Mouse (Mus musculus) CD4-positive, CD25-positive, alpha-beta regulatory T cell, adult 4 months (primary cell): ENCODE results near the gene Pde10a. TPM values are rescaled to one million over a fixed set of nuclear protein-coding genes. Genes with fewer than 3 reads are reported as not detected.
A peak's percentile ranks its signal among the peaks of the same experiment; 100 is the strongest.

Experiments used
- ATAC-seq: one replicate; pipeline ENCODE4 v1.8.0; 2017
- polyA plus RNA-seq, 2 experiments: library from polyadenylated mRNA; unstranded; fragments of 100-300 nt; shearing (Covaris generic); gene quantifications; one replicate each; pipeline ENCODE4 v1.2.1; 2017

Pde10a gene
- 1 to 10 TPM in 1 of 2 experiments, not detected in 1; 1.1 TPM for polyA plus RNA-seq

DNA sequence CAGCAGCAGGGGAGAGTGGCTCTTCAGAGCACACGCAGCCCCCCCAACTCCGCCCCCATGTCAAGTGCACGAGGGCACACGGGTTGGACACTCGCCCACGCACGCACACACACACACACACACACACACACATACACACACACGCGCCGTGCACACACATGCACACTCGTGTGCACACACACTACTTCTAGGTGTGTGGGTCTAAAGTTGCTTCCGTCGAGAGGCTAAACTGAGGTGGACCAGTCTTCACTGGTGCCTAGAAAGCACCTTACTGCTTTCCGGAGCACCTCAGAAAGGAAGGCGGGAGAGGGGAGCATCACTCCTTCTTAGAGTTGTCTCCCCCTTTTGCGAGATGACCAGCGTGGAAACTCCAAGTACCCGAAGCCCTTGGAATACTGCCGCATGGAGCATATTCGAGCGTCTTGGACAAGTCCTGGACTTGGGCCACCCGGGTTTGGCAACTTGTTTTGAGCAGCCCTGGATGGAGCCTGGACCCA lies at the start of gene Pde10a:
Pde10a (plus strand) TSS at position 148 of the 497 bp plus-strand sequence.
- ATAC-seq, result no peak

DNA sequence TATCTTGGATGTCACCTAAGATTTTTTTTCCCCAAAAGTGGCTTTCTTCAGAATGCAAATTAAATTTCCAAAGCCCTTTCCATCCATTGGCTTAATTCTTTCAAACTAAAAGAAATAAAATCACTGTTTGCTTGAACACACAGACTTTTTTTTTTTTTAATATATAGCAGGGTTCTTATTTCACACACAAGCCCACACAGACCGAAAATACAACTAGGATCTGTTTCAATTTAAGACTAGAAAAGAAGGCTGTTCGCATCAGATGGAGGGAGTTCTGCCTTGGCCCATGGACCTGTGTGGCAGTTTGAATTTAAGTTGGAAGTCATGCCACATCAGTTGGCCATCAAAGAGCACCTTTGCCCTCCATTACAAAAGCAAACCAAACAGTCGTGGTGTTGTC lies 46.6 kb upstream of the Pde10a start:
- ATAC-seq, result no peak

GRCm38 (mm10) chr17:8479493-8480128 lies 45.6 kb upstream of the Pde10a start:
- no peak for ATAC-seq

DNA sequence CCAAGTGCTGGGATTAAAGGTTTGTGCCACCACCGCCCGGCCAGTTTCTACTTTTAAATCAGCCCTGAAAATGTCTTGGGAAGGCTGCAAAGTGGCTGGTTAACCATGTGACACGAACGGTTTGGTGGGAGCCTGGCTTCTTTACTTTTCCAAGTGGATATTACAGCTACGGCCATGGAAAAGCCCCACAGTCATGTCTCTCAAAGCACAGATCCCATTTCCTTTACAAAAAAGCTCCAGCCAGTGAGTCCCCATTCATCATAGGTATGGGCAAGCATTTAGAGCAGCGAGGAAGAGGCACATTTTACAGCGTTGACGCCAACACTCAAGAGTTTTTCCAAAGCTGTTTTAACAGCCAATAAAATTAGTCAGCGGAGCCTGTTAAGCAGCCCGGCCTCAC lies 43.4 kb upstream of the Pde10a start:
- ATAC-seq, result no peak

- no peak for ATAC-seq
These were observed 42.3 kb upstream of the Pde10a start for GRCm38 (mm10) chr17:8482876-8483275.

GRCm38 (mm10) chr17:8484246-8484645 lies 40.9 kb upstream of the Pde10a start:
- ATAC-seq, result no peak

DNA sequence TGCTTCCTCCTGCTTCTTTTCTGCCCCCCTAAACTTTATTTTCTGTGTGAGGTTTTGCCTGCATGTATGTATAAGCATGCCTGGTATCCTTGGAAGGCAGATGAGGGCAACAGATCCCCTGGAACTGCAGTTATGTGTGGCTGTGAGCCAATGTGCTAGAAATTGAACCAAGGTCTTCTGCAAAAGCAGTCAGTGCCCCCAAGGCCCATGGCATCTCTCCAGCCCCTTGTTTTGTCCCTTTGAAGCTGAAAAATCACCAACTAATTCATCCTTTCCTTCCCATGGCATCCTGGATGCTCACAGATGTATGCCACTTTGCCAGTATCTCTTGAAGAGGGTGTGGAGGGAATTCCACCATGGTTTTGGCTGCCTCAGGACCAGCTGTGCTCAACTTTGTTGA lies 40.0 kb upstream of the Pde10a start:
- no peak for ATAC-seq

DNA sequence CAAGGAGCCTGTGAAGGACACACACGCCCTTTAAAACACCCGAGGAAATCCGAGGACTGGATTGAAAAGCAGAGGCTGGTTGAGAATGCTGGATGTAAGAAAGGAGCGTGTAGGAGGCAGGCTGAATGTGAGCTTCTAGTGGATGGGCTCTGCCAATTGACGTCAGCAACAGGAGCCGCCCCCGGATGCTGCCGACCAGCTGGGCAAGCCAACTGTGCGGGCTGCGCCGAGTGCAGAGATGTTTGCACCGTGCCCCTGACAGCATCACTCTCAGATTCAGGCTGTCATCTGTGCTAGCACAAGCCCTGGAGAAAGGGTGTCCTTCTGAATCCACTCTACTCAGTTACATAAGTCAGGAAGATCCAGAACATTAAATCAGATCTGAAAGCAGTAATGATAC lies 37.3 kb upstream of the Pde10a start:
- no peak for ATAC-seq

DNA sequence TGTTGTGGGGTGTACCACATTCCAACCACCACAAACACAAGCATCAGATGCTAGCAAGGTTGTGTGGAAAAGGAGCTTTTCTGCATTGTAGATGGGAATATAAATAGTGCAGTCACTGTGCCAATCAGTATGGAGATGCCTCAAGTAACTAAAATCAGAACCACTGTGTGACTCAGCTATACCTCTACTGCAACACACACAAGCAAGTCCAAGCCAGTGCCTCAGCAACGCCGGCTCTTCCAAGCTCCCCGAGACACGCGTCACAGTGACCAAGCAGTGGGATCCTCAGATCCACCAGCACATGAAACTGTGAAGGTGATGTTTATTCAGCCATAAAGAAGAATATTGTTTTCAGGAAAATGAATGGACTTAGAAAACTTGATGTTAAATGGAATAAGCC lies 34.2 kb upstream of the Pde10a start:
- no peak for ATAC-seq

- no peak for ATAC-seq
These were observed 31.7 kb upstream of the Pde10a start for GRCm38 (mm10) chr17:8493461-8493860.

DNA sequence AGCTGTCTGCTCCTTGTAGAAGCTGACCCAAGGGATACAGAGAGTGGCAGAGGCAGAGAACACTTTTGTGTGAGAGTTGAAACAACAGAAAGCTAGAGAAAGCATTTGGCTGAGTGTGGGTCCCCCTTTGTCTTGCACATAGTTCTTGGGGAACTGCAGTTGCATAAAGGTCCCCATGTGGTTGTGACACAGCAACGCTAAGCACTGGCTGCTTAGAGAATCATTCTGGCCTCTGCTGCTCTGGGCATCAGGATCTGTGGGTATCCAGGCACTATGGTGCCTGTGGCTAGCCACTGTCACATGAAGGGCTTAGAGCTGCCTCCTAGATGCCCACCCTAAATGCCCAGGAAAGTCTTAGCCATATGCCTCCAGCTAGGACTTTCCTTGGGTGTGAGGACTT lies 27.0 kb upstream of the Pde10a start:
- no peak for ATAC-seq

DNA sequence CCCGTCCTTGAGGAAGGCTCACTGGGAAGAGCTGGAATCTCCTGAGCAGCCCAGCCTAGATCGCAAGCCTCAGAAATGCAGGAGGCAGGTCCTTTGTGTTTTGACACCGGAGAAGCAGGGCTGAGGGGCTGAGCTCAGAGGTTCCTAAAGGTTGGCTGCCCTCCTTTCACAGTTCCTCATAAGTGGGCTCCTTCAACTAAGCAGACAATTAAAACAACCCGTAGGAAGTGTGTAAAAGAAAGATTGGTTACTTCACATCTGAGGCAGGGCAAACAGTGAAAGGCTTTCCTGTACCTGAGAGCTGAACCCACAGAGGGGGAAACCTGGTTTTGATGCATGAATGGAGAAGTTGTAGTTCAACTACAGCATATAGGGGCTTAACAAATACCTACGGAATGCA lies 26.5 kb upstream of the Pde10a start:
- ATAC-seq, result no peak

GRCm38 (mm10) chr17:8499564-8500117 lies 25.5 kb upstream of the Pde10a start:
- no peak for ATAC-seq

DNA sequence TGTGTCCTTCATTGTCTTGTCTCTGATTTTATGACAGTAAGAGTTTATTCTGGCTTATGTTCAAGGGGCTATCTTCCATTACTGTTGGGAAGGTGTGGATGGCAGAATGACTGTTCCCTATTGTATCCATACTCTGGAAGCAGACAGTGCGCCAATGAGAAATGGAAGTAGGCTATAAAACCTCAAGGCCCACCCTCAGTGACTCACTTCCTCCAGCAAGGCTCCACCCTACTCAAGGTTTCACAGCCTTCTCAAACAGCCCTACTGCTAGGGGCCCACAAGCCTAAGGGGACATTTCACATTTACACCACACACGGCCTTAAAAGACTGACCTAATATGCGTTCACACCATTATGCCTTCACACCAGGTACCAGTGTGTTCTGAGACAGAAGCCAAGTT lies 20.8 kb upstream of the Pde10a start:
- no peak for ATAC-seq

DNA sequence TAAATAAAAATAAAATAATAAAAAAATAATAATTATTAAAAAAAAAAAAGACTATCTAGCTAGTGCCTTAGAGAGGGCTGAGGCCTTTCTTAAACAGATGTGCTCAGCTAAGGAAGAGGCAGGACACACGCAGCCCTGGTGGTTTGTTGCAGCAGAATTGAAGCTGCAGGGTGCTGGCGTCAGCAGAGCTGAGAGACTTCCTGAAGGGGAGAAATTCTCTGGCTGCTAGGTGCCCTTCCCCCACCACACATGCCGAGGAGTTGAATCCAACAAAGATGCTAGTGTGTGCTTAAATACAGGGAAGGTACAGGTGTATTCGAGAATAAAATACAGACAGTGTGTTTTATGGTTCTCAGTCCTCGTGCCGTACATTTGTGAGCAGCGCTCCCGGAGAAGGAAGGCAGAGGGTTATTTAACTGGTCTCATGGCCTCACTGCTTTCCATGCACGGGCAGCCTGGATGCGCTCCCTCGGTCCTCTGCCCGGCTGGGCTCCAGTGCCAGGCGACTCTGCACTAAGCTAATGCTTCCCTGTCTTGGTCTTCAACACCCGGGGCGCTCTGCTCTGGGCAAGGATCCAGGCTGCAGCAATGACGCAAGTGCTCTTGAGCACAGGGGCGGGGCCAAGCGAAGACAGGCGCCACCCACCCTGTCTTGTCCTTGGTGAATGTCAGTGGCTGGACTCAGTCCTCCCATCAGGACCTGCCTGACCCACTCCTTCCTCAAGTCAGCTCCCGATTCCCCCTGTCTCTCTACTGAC lies 19.3 kb upstream of the Pde10a start:
- peak; percentile 88 for ATAC-seq

DNA sequence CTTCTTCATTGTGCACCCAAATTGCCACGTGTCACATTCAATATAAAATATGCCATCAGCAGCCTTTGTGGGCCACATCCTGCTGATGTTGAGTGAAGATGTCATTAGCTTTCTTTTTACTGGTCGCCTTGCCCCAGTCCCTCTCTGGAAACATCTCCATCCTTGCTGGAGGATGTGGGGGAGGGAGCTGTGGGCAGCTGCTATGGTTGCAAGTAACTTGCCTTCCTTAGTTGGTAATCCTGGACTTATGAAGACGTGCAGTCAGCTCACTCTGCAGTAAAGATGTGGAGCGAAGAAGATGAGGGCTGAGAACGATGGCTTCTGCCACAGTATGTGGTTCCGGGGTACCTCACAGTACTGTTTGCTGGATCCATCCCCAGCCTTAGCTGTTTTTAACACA lies 18.4 kb upstream of the Pde10a start:
- ATAC-seq, result peak; percentile 59

- no peak for ATAC-seq
These were observed 17.5 kb upstream of the Pde10a start for GRCm38 (mm10) chr17:8507654-8508053.

DNA sequence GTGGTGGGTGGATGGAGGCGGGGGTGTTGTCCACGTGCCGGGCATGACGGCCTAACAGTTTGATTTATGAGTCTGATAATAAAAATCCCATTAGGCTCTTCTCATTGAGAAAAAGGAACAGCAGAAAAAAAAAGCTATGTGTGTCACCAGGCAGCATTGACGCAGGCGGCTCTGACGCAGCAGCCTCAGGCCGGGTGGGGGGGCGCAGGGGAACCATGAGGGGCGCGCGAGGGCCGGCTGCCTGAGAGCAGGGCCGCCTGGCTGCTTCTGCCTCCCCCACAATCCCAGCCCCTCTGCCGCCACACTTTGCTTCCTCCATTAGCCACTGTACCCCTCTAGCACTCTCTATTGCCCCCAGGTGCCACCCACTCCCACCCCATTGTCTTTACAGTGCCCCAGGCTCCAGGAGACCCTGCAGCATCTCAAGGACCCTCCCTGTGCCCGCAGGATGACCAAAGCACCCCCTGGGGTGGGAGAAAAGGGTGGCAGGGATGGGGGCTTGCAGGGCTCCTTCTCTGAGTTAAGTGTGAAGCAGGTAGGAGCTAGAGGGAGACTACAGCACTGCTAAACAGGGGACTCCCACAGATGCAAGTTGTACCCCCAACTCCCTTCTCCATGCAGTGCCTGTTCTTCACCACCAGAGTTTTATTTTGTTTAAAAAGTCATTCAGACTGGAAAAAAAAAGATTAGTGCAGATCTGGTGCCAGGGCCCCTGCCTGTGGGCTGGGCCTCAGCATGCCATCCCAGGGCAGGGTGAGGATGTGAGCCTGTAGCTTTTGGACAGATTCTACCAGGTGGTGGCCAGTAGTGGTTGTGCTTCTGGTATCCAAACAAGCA lies 16.6 kb upstream of the Pde10a start:
- no peak for ATAC-seq

DNA sequence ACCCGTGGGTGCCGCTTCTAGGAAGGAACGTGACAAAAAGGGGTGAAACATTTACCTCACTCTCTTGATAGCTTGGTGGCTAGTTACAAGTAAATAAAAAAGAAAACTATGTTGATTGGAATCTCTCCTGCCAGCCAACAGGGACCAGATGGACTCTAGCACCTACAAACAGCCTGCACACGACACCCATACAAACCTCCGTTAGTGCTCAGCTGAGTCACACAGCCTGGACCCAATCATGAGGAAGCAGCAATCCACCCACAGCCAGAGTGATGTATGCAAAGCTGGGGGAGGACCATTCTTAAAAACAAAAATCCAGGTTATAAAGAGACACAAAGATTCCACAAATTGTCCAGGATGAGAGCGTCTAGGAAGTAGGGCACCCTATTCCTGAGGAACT lies 9.2 kb upstream of the Pde10a start:
- no peak for ATAC-seq

DNA sequence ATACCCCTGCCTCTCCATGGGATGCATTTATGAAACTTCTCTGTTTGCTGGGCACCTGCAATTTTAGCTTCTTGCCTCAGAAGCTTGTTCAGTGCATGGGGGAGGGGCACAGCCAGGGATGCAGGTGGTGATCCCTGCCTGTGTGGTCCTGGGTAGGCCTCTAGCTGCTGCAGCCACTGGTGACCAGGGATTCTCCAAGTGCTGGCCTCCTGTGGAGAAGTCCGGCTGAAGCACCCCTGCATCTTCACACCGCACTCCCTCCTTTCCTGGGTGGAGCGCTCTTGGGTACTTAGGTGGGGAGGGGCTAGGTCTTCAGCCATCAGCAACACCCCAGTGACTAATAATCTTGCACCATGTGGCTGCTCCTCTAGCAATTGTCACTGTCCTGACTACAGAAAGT lies 1.2 kb upstream of the Pde10a start:
- no peak for ATAC-seq

GRCm38 (mm10) chr17:8524387-8525165 lies 596 bp upstream of the Pde10a start:
- ATAC-seq, result no peak
